Mouse (Mus musculus): ENCODE data around the gene Zfp652. TPM values are rescaled to one million over a fixed set of nuclear protein-coding genes. Genes with fewer than 3 reads are reported as not detected.

The Zfp652 gene
- polyA plus RNA-seq, 1 experiment from 2014 or later: 28.4 TPM

DNA sequence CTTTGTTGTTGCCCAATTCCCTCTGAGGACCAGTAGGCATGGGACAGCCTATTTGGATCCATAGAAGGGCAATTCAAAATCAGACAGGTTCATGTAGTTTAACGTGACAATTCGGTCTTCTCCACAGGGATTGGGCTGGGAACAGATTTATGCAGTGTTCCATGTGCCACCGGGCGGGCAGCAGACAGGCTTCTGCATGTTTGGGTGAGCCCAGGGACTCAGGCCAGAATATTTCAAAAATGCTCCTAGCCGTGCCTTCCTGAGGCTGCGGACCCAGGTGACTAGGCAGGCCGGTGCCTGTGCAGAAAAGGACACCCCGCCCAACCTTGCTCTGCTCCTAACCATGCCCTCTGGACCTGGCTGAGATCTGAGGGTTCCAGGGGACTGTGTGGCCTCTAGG, 106.7 kb downstream of the Zfp652 start:
- no peak overlapping the region for H3K9ac ChIP-seq
- peaks cover 6% of the 10 kb centered on the region; the same call in 1 of the 2 replicates for H3K4me1 ChIP-seq
- H3K27ac ChIP-seq: no peak overlapping the region
- H3K27me3 ChIP-seq (replicated peaks): peaks cover 9% of the 10 kb centered on the region; the same call in 1 of the 2 replicates
- no peak overlapping the region for H3K4me3 ChIP-seq
- WGBS: 90% methylated on average over 8 of the region's 8 CpGs
- no peaks in the 10 kb centered on the region for H3K9me3 ChIP-seq
- ATAC-seq (replicated peaks): no peak
- no peaks in the 10 kb centered on the region for H3K36me3 ChIP-seq (replicated peaks)
- no peak overlapping the region for H3K4me2 ChIP-seq

GRCm38 (mm10) chr11:95821511-95821910, 109.0 kb downstream of the Zfp652 start:
- 90% methylated on average over 3 of the region's 3 CpGs for WGBS
- Histone ChIP-seq H3K9me3 (no peaks in the 10 kb centered on the region), H3K27me3 (replicated peaks) (peaks cover 25% of the 10 kb centered on the region), H3K27ac (no peak overlapping the region), H3K4me2 (no peak overlapping the region), H3K4me1 (peaks cover 12% of the 10 kb centered on the region), H3K9ac (no peak overlapping the region), H3K36me3 (replicated peaks) (no peaks in the 10 kb centered on the region), H3K4me3 (no peak overlapping the region)
- ATAC-seq (replicated peaks): no peak

DNA sequence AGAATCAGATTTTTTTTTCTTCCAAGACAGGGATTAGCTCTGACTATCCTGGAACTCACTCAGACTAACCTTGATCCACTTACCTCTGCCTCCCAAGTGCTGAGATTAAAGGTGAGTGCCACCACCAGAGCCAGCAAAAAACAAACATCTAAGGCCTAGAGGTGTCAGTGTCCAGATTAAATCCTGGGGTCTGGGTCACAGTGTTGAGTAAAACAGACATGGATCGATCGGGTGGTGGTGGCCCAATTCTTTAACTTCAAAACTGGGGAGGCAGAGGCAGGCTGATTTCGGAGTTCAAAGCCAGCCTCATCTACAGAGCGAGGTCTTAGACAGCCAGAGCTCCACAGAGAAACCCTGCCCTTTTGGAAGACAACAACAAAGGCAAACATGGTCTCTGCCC, 110.0 kb downstream of the Zfp652 start:
- 92% methylated on average over 4 of the region's 4 CpGs for WGBS
- Histone ChIP-seq H3K36me3 (replicated peaks) (no peaks in the 10 kb centered on the region), H3K4me1 (peaks cover 12% of the 10 kb centered on the region), H3K9me3 (no peaks in the 10 kb centered on the region), H3K4me3 (no peak overlapping the region), H3K9ac (no peak overlapping the region), H3K27ac (no peak overlapping the region), H3K4me2 (no peak overlapping the region), H3K27me3 (replicated peaks) (peaks cover 35% of the 10 kb centered on the region)
- ATAC-seq (replicated peaks): no peak

DNA sequence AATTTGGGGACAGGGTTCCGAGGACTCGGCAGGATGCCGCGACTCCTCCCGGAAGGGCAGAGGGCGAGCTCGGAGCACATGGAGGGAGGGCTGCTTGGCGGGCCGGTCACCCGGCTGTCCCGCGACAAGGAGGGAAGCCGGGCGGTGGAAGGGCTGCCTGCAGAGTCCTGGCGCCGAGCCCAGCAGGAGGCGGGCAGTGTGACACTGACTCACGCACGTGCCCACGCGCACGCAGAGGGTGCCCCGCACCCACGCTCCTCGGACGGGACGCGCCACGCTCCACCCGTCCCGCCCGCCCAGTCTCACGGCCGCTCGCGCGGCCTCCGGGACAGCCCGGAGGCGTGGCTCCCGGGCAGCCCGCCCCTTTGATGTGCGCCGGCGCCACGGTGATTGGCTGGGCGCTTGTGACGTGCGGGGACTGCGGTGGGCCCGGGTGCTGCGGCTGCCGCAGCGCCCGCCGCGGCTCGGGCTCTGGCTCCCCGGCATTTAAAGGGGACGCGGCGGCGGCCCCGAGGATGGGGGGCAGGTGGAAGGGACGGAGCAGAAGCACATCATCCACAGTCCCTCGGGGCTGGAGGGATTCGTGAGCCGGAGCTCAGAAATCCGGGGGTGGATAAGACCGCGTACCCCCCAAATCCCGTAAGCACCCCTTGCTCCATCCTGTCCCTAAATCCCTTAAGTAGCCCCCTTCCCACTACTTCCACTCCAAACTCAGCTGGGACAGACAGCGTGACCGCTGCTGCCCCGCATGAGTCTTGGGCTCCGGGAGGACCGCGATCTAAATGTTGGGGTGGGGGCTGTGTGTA, 111.8 kb downstream of the Zfp652 start, which contains the start of gene Phospho1:
Phospho1 (plus strand) TSS at position 429 of the 806 bp plus-strand sequence.
- peak within 1 kb of the TSS; percentile 59 for H3K9ac ChIP-seq
- peak within 1 kb of the TSS; percentile 76 for H3K4me3 ChIP-seq
- H3K4me1 ChIP-seq: peaks cover 12% of the 10 kb centered on the region
- WGBS: under 1% methylated on average over 77 of the region's 78 CpGs
- H3K27ac ChIP-seq: no peak within 1 kb of the TSS
- peak within 1 kb of the TSS; percentile 100 for H3K4me2 ChIP-seq
- H3K27me3 ChIP-seq (replicated peaks): peaks cover 52% of the 10 kb centered on the region
- no peaks in the 10 kb centered on the region for H3K36me3 ChIP-seq (replicated peaks)
- no peaks in the 10 kb centered on the region for H3K9me3 ChIP-seq
- peak; percentile 97 for ATAC-seq (replicated peaks)

DNA sequence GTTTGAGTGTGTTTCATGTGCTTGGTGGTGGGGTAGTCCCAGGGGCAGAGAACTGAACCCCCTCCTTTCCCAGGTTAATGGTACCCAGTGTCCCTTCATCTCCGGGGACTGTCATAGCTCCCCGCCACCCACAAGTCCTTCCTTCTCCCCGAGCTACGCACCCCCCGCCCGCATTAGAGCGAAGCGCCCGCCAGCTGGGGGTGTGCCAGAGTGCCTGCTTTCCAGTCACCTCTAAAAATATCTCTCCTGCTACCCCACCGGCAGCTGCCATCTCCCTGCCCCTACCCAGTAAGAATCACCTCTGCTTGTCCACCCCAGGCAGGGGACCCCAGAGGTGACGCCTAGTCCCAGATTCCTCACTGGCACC, 112.4 kb downstream of the Zfp652 start:
- H3K4me3 ChIP-seq: peak overlapping the region; percentile 76
- ATAC-seq (replicated peaks): peak; percentile 58

DNA sequence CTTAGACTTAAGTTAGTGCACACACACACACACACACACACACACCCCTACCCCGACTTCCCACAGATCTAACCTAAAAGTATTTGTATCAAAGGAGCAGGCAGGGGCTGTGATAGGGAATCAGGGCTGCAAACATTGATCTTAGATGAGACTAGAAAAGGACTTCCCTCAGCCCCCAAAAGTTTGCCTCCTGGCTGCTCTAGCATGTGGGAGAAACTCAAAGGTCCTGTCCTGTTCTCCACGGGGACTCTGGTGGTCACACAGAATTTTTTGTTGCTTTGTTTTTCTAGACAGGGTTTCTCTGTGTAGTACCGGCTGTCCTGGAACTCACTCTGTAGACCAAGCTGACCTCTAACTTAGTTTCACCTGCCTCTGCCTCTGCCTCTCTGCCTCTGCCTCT, 113.2 kb downstream of the Zfp652 start:
- no peak for ATAC-seq (replicated peaks)
- Histone ChIP-seq H3K36me3 (replicated peaks) (no peaks in the 10 kb centered on the region), H3K4me1 (peaks cover 17% of the 10 kb centered on the region), H3K27ac (no peak overlapping the region), H3K9ac (no peak overlapping the region), H3K4me2 (no peak overlapping the region), H3K9me3 (no peaks in the 10 kb centered on the region), H3K4me3 (no peak overlapping the region), H3K27me3 (replicated peaks) (peaks cover 64% of the 10 kb centered on the region)
- 49% methylated on average over 3 of the region's 3 CpGs for WGBS

More for the DNA sequence above, 112.4 kb downstream of the Zfp652 start:
- no peaks in the 10 kb centered on the region for H3K9me3 ChIP-seq
- WGBS: 0% methylated on average over 11 of the region's 11 CpGs
- H3K4me1 ChIP-seq: peaks cover 12% of the 10 kb centered on the region
- no peak overlapping the region for H3K27ac ChIP-seq
- peak overlapping the region; percentile 59 for H3K9ac ChIP-seq
- H3K27me3 ChIP-seq (replicated peaks): peaks cover 58% of the 10 kb centered on the region
- peak overlapping the region; percentile 100 for H3K4me2 ChIP-seq
- H3K36me3 ChIP-seq (replicated peaks): no peaks in the 10 kb centered on the region

DNA sequence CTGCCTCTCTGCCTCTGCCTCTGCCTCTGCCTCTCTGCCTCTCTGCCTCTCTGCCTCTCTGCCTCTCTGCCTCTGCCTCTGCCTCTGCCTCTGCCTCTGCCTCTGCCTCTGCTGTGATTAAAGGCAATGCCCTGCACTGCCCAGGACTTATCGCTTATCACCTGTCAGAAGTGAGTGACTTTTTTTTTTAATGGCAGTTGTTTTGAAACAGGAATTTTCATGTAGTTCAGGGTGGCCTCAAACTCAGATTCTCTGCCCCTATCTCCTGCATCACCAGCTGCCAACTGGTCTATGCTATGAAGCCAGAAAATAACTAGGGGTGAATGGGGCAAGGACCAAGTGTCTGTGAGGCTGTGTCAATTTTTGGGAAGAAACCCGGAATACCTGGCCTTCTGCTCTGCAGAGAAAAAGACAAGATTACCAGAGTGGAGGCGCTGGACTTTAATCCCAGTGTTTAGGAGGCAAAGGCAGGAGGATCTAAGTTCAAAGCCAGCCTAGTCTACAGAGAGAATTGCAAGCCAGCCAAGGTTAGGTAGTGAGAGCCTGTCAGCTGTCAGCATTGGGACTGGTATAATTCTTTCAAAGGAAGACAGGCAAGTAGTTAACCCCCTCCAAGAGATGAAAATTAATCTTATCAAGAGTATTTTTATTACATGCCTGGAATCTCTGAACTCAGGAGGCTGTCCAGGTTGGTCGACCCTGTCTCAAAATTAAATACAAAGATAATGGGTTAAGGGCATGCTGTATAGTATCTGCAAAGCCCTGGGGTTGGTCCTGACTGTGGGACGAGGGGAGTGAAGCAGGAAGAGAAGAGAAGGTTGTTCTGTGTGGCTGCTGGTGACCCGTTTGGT, 114.1 kb downstream of the Zfp652 start:
- Histone ChIP-seq H3K27ac (no peak overlapping the region), H3K4me1 (peaks cover 26% of the 10 kb centered on the region), H3K9ac (no peak overlapping the region), H3K36me3 (replicated peaks) (no peaks in the 10 kb centered on the region), H3K27me3 (replicated peaks) (peaks cover 74% of the 10 kb centered on the region), H3K4me3 (no peak overlapping the region), H3K9me3 (no peaks in the 10 kb centered on the region), H3K4me2 (no peak overlapping the region)
- no peak for ATAC-seq (replicated peaks)
- 53% methylated on average over 6 of the region's 6 CpGs for WGBS

GRCm38 (mm10) chr11:95827168-95827447, 114.6 kb downstream of the Zfp652 start:
- no peak for ATAC-seq (replicated peaks)
- H3K36me3 ChIP-seq (replicated peaks): no peaks in the 10 kb centered on the region
- 30% methylated on average over 3 of the region's 3 CpGs for WGBS
- peaks cover 26% of the 10 kb centered on the region for H3K4me1 ChIP-seq
- no peak overlapping the region for H3K27ac ChIP-seq
- peaks cover 78% of the 10 kb centered on the region for H3K27me3 ChIP-seq (replicated peaks)
- H3K9me3 ChIP-seq: no peaks in the 10 kb centered on the region
- H3K9ac ChIP-seq: no peak overlapping the region
- H3K4me2 ChIP-seq: no peak overlapping the region
- no peak overlapping the region for H3K4me3 ChIP-seq

GRCm38 (mm10) chr11:95827464-95828085, 115.1 kb downstream of the Zfp652 start:
- Histone ChIP-seq H3K4me1 (peaks cover 26% of the 10 kb centered on the region), H3K9ac (no peak overlapping the region), H3K36me3 (replicated peaks) (no peaks in the 10 kb centered on the region), H3K4me2 (no peak overlapping the region), H3K4me3 (no peak overlapping the region), H3K27me3 (replicated peaks) (peaks cover 83% of the 10 kb centered on the region), H3K9me3 (no peaks in the 10 kb centered on the region), H3K27ac (no peak overlapping the region)
- no peak for ATAC-seq (replicated peaks)
- WGBS: 23% methylated on average over 3 of the region's 3 CpGs

DNA sequence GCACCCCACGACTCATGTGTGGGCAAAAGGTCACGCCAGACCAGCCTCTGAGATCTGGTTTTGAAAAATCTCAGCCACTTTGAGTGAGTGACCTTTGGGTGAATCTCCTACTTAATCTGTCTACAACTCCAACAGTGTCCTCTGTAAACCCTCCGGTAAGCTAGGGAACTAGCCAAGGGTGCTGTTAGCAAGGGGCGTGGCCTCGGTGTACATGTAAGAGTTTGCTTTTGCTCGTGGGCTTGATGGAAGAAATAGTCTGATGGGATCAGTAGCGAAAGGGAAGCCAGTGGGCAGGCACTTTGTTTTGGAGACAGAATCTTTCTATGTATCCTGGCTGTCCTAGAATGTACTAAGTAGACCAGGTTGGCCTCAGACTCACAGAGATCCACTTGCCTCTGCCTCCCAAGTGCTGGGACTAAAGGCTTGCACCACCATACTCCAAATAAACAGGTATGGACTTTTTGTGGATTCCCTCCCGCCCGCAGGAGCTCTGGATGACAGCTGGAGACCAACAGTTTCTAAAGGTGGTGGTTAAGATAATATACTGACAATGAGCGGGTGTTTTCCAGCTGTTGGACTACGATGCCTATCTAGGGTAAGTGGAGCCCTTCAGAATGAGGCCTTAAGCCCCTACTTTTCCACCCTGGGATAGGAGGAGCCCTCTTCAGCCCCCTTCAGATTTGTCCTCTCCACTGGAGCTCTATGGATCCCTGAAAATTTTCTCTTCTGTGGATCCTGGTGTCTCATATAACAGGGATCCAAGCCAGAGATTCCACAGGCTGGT, 115.9 kb downstream of the Zfp652 start:
- Histone ChIP-seq H3K27me3 (replicated peaks) (peaks cover 83% of the 10 kb centered on the region), H3K36me3 (replicated peaks) (no peaks in the 10 kb centered on the region), H3K4me3 (no peak overlapping the region), H3K4me1 (peaks cover 29% of the 10 kb centered on the region), H3K9ac (no peak overlapping the region), H3K27ac (no peak overlapping the region), H3K4me2 (no peak overlapping the region), H3K9me3 (no peaks in the 10 kb centered on the region)
- no peak for ATAC-seq (replicated peaks)
- 77% methylated on average over 11 of the region's 11 CpGs for WGBS

DNA sequence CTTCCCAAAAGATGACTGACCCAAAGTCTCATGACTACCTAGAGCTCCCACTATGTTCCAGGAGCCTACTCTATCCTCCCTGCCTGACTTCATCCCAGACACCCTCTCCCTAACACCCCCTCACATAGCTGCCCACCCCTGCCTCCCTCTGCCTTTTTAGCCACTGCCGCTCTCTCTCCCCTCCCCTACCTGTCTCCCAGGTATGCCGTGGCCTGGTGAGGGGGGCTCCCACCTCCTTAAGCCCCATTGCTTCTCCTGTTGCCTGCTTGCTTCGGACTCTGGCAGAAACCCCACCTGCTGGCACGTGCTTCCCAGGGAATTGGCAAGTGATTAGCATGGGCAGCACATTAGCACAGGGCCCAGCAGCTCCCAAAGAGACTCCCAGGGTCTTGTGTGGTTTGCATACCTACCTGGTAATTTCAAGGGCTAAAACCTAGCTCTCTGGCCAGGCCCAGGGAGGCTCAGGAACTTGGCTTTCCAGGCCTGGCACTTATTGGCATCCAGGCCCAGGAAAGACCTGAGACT, 117.1 kb downstream of the Zfp652 start:
- Histone ChIP-seq H3K9ac (no peak overlapping the region), H3K36me3 (replicated peaks) (no peaks in the 10 kb centered on the region), H3K27me3 (replicated peaks) (peaks cover 92% of the 10 kb centered on the region), H3K4me3 (no peak overlapping the region), H3K4me1 (peaks cover 33% of the 10 kb centered on the region), H3K4me2 (no peak overlapping the region), H3K27ac (no peak overlapping the region), H3K9me3 (no peaks in the 10 kb centered on the region)
- no peak for ATAC-seq (replicated peaks)
- WGBS: 30% methylated on average over 4 of the region's 4 CpGs
